9 mouse cellular contexts compared by ENCODE assay signal in genomic region chr7:82811140-82811851, GRCm38 (mm10). TPM values are rescaled to one million over a fixed set of nuclear protein-coding genes. Genes with fewer than 3 reads are reported as not detected.
DNase-seq lines count a peak whose midpoint lies in the region; ATAC-seq lines count a peak whose summit lies in the region.
"Had no signal": no experiment of that assay in that cellular context is flagged by ENCODE, and none has a peak within 500 bp of the region (broad histone marks: within the 10 kb centered on the region; RNA-seq: fewer than 3 reads in every experiment).

No protein-coding gene starts in this region.

- no peaks in the 10 kb centered on the region for H3K27me3 ChIP-seq in forebrain, embryonic 11.5 days (ENCODE audit: control insufficient read depth, insufficient read depth, low read length)
- H3K27me3 ChIP-seq in kidney, embryonic 16.5 days (ENCODE audit: insufficient read depth, low read length) = no peaks in the 10 kb centered on the region
- no peaks in the 10 kb centered on the region for H3K27me3 ChIP-seq in neural tube, embryonic 14.5 days (ENCODE audit: control insufficient read depth, insufficient read depth, low read length)
- H3K27me3 ChIP-seq: liver, embryonic 13.5 days had no signal

- no peaks in the 10 kb centered on the region for H3K4me1 ChIP-seq in forebrain, embryonic 11.5 days (replicated peaks; ENCODE audit: control insufficient read depth, insufficient read depth, low read length)
- peaks cover 3% of the 10 kb centered on the region for H3K4me1 ChIP-seq in kidney, embryonic 16.5 days (ENCODE audit: insufficient read depth, low read length)
- peaks cover 14% of the 10 kb centered on the region; the same call in 1 of the 2 replicates for H3K4me1 ChIP-seq in neural tube, embryonic 14.5 days (ENCODE audit: control insufficient read depth, insufficient read depth, low read length)
- H3K4me1 ChIP-seq: liver, embryonic 13.5 days had no signal

- peak overlapping the region; percentile 27; the same call in 1 of the 2 replicates for H3K9ac ChIP-seq in forebrain, embryonic 11.5 days (ENCODE audit: low read length)
- no peak overlapping the region for H3K9ac ChIP-seq in kidney, embryonic 16.5 days (replicated peaks; ENCODE audit: low read length)
- H3K9ac ChIP-seq in neural tube, embryonic 14.5 days (replicated peaks; ENCODE audit: low read depth, low read length) = peak overlapping the region; percentile 25; the same call in 1 of the 2 replicates
- H3K9ac ChIP-seq: liver, embryonic 13.5 days had no signal

- H3K27ac ChIP-seq in forebrain, embryonic 11.5 days (ENCODE audit: low read depth, low read length) = no peak overlapping the region
- H3K27ac ChIP-seq in kidney, embryonic 16.5 days (ENCODE audit: low read length) = peak overlapping the region; percentile 27; the same call in 1 of the 2 replicates
- H3K27ac ChIP-seq in neural tube, embryonic 14.5 days (ENCODE audit: low read depth, low read length) = peak overlapping the region; percentile 55; the same call in 1 of the 2 replicates
- H3K27ac ChIP-seq: liver, embryonic 13.5 days had no signal

- peak; percentile 13 for DNase-seq in kidney, adult 9 months
- no peak for DNase-seq in kidney, adult 11 months
- peak; percentile 53 for DNase-seq in forebrain, embryonic 11.5 days (ENCODE audit: low spot score)
- no peak for DNase-seq in cerebellum, adult 18-20 months
- no peak for DNase-seq in adrenal gland, adult 2 months
- no peak for DNase-seq in layer of hippocampus, adult 11-12 months (ENCODE audit: low spot score)
- DNase-seq: liver, embryonic 13.5 days had no signal

- no peaks in the 10 kb centered on the region for H3K9me3 ChIP-seq in forebrain, embryonic 11.5 days (ENCODE audit: control insufficient read depth, low read length)
- no peaks in the 10 kb centered on the region for H3K9me3 ChIP-seq in kidney, embryonic 16.5 days (ENCODE audit: low read length)
- H3K9me3 ChIP-seq in neural tube, embryonic 14.5 days (ENCODE audit: control insufficient read depth, low read length) = no peaks in the 10 kb centered on the region
- H3K9me3 ChIP-seq: liver, embryonic 13.5 days had no signal

- 22% methylated on average over 19 of the region's 19 CpGs for WGBS in forebrain, embryonic 11.5 days
- WGBS in kidney, embryonic 16.5 days = 22% methylated on average over 19 of the region's 19 CpGs
- 7% methylated on average over 19 of the region's 19 CpGs for WGBS in neural tube, embryonic 14.5 days

- no peaks in the 10 kb centered on the region for H3K36me3 ChIP-seq in forebrain, embryonic 11.5 days (ENCODE audit: control insufficient read depth, insufficient read depth, low read length)
- no peaks in the 10 kb centered on the region for H3K36me3 ChIP-seq in kidney, embryonic 16.5 days (ENCODE audit: insufficient read depth, low read length)
- no peaks in the 10 kb centered on the region for H3K36me3 ChIP-seq in neural tube, embryonic 14.5 days (ENCODE audit: control insufficient read depth, insufficient read depth, low read length)
- H3K36me3 ChIP-seq: liver, embryonic 13.5 days had no signal

- H3K4me3 ChIP-seq in forebrain, embryonic 11.5 days (ENCODE audit: low read depth, low read length) = no peak overlapping the region
- 0 out of 2 replicates have a peak overlapping the region, but pooled peaks have one; percentile 1 for H3K4me3 ChIP-seq in kidney, embryonic 16.5 days (ENCODE audit: low read length)
- no peak overlapping the region for H3K4me3 ChIP-seq in neural tube, embryonic 14.5 days (ENCODE audit: low read depth, low read length)
- H3K4me3 ChIP-seq: liver, embryonic 13.5 days had no signal

- no peak; the same call in 1 of the 2 replicates for ATAC-seq in forebrain, embryonic 11.5 days (replicated peaks; ENCODE audit: low FRiP score)
- peak; percentile 69 for ATAC-seq in kidney, embryonic 16.5 days (ENCODE audit: low FRiP score, low TSS enrichment)
- peak; percentile 79 for ATAC-seq in neural tube, embryonic 14.5 days (ENCODE audit: low read depth)

- H3K4me2 ChIP-seq in forebrain, embryonic 11.5 days (ENCODE audit: low read depth, low read length, severe bottlenecking) = peak overlapping the region; percentile 28; the same call in 1 of the 2 replicates
- peak overlapping the region; percentile 42 for H3K4me2 ChIP-seq in kidney, embryonic 16.5 days (replicated peaks; ENCODE audit: low read depth, low read length)
- H3K4me2 ChIP-seq in neural tube, embryonic 14.5 days (ENCODE audit: low read depth, low read length) = peak overlapping the region; percentile 32; the same call in 1 of the 2 replicates
- H3K4me2 ChIP-seq: liver, embryonic 13.5 days had no signal

RNA-seq across cellular contexts. Expression of gene Mex3b, which starts 55.8 kb away (rescaled TPM):
- 36.0 and 42.7 TPM in 2 replicates for polyA plus RNA-seq in forebrain, embryonic 11.5 days (2014; fragmentation: Nextera tagmentation; extraction: Ambion mirVana)
- 9.9 and 10.5 TPM in 2 replicates for polyA plus RNA-seq in kidney, embryonic 16.5 days (2015; fragmentation: Nextera tagmentation; extraction: Ambion mirVana)
- 30.8 and 37.8 TPM in 2 replicates for polyA plus RNA-seq in neural tube, embryonic 14.5 days (2014; fragmentation: Nextera tagmentation; extraction: Ambion mirVana)
- total RNA-seq in adrenal gland, adult 2 months (2021) = 1 to 10 TPM; 1.2 to 1.8 TPM
- 5.3 and 7.4 TPM in 2 replicates for polyA plus RNA-seq in adrenal gland, adult 2 months (2012; rRNA removed)

Comparison
In these comparisons a context has a peak if more than half of its experiments do, and no peak if none do; other contexts are left out.
1. DNase-seq: peak in kidney, adult 9 months (single experiment) and forebrain, embryonic 11.5 days (single experiment); none in kidney, adult 11 months (single experiment), cerebellum, adult 18-20 months (0 of 2), adrenal gland, adult 2 months (single experiment) and layer of hippocampus, adult 11-12 months (single experiment).
2. Peak in every context shown above with its lines, with median percentiles within 50 percentile points of each other: H3K4me2 ChIP-seq.